Comparison of ENCODE assay signal across 31 mouse cellular contexts in the genomic region with DNA sequence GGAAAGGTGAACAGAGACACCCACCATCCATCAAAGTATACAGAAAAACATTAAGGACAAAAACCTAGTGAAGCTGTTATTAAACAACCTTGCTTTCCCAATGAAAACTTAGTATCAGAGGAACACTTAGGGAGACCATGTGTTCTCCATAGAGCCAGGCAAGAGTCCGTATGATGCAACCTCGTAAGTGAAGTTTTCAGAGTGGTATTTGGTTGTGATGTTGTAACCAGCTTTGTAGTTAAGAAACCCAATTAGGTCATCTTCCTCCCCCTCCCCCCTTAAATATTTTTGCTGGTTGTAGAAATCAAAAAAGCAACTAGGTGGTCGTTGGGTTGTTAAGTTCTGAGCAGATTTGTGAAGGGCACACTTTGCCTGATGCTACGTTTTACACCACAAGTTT.
A peak's percentile ranks its signal among the peaks of the same experiment; 100 is the strongest.
DNase-seq lines count a peak whose midpoint lies in the region; ATAC-seq lines count a peak whose summit lies in the region.
"Had no signal": no experiment of that assay in that cellular context is flagged by ENCODE, and none has a peak within 500 bp of the region (broad histone marks: within the 10 kb centered on the region; RNA-seq: fewer than 3 reads in every experiment).

No protein-coding gene starts in this region.

- H3K9ac ChIP-seq in liver, embryonic 15.5 days = no peak overlapping the region
- no peak overlapping the region for H3K9ac ChIP-seq in liver, embryonic 11.5 days (ENCODE audit: low read depth, low read length)
- H3K9ac ChIP-seq: hindbrain, embryonic 13.5 days; limb, embryonic 15.5 days; lung, embryonic 15.5 days; midbrain, embryonic 12.5 days; neural tube, embryonic 13.5 days had no signal

- DNase-seq in liver, embryonic 11.5 days (ENCODE audit: low spot score) = no peak
- DNase-seq in 3T3-L1 (ENCODE audit: low read depth, low spot score) (peak; percentile 63), NIH3T3 (ENCODE audit: low read depth) (peak; percentile 76)
- DNase-seq in gastrocnemius, adult 8-10 months (ENCODE audit: low spot score in 2 of 2) = no peak
- DNase-seq: adrenal gland, postnatal 25 days; B cell, adult 2 months; cerebellum, adult 2 months; cerebellum, postnatal 25 days; gastrocnemius, postnatal 14 days; heart, adult 18-20 months; heart, postnatal 4 days; kidney, adult 8-10 months; kidney, postnatal 10 days; layer of hippocampus, adult 9-11 months; thymus, postnatal 4 days had no signal

- no peak overlapping the region for H3K4me2 ChIP-seq in liver, embryonic 15.5 days
- H3K4me2 ChIP-seq in liver, embryonic 11.5 days = no peak overlapping the region
- H3K4me2 ChIP-seq: heart, embryonic 11.5 days; hindbrain, embryonic 13.5 days; limb, embryonic 15.5 days; lung, embryonic 15.5 days; midbrain, embryonic 12.5 days; neural tube, embryonic 13.5 days had no signal

- H3K4me3 ChIP-seq in liver, embryonic 15.5 days (replicated peaks) = no peak overlapping the region
- no peak overlapping the region for H3K4me3 ChIP-seq in liver, embryonic 11.5 days (ENCODE audit: low read depth, low read length)
- H3K4me3 ChIP-seq: forebrain, embryonic 10.5 days; hindbrain, embryonic 13.5 days; limb, embryonic 10.5 days; limb, embryonic 15.5 days; lung, embryonic 15.5 days; megakaryocyte, embryonic 14.5 days; midbrain, embryonic 12.5 days; neural tube, embryonic 13.5 days had no signal

- H3K9me3 ChIP-seq in liver, embryonic 15.5 days (replicated peaks) = no peaks in the 10 kb centered on the region
- H3K9me3 ChIP-seq in liver, embryonic 11.5 days (ENCODE audit: control insufficient read depth, low read length) = no peaks in the 10 kb centered on the region
- H3K9me3 ChIP-seq: forebrain, embryonic 10.5 days; hindbrain, embryonic 13.5 days; limb, embryonic 10.5 days; limb, embryonic 15.5 days; lung, embryonic 15.5 days; megakaryocyte, embryonic 14.5 days; midbrain, embryonic 12.5 days; neural tube, embryonic 13.5 days had no signal

- no peak for ATAC-seq in liver, embryonic 15.5 days (ENCODE audit: insufficient read depth)
- no peak for ATAC-seq in liver, embryonic 11.5 days (replicated peaks; ENCODE audit: low FRiP score)
- peak; percentile 87 for ATAC-seq in granulocyte monocyte progenitor cell, adult 5-6 weeks (replicated peaks; ENCODE audit: poor library complexity, severe bottlenecking)
- ATAC-seq in cerebellum, adult (ENCODE audit: insufficient number of reproducible peaks, low FRiP score, low TSS enrichment) = no peak
- ATAC-seq in erythroblast, adult 5-6 weeks (replicated peaks; ENCODE audit: low FRiP score, poor library complexity, severe bottlenecking) = no peak
- ATAC-seq: forebrain, embryonic 16.5 days; intestine, embryonic 16.5 days had no signal

- WGBS in liver, embryonic 15.5 days (ENCODE audit: insufficient replicate concordance) = 49% methylated on average over 4 of the region's 4 CpGs
- 82% methylated on average over 4 of the region's 4 CpGs for WGBS in liver, embryonic 11.5 days

- peak overlapping the region; percentile 2; the same call in 1 of the 2 replicates for H3K27ac ChIP-seq in liver, embryonic 15.5 days (replicated peaks)
- no peak overlapping the region for H3K27ac ChIP-seq in liver, embryonic 11.5 days (ENCODE audit: low read depth, low read length)
- H3K27ac ChIP-seq: forebrain, embryonic 10.5 days; hindbrain, embryonic 13.5 days; limb, embryonic 10.5 days; limb, embryonic 15.5 days; lung, embryonic 15.5 days; midbrain, embryonic 12.5 days; neural tube, embryonic 13.5 days had no signal

- H3K27me3 ChIP-seq in liver, embryonic 15.5 days = no peaks in the 10 kb centered on the region
- H3K27me3 ChIP-seq in liver, embryonic 11.5 days (replicated peaks; ENCODE audit: control insufficient read depth, insufficient read depth, low read length) = no peaks in the 10 kb centered on the region
- H3K27me3 ChIP-seq: CH12.LX; hindbrain, embryonic 13.5 days; limb, embryonic 15.5 days; lung, embryonic 15.5 days; midbrain, embryonic 12.5 days; neural tube, embryonic 13.5 days had no signal

- no peaks in the 10 kb centered on the region for H3K36me3 ChIP-seq in liver, embryonic 15.5 days (replicated peaks)
- H3K36me3 ChIP-seq in liver, embryonic 11.5 days (ENCODE audit: control insufficient read depth, insufficient read depth, low read length) = no peaks in the 10 kb centered on the region
- H3K36me3 ChIP-seq: hindbrain, embryonic 13.5 days; limb, embryonic 15.5 days; lung, embryonic 15.5 days; midbrain, embryonic 12.5 days; neural tube, embryonic 13.5 days had no signal

- peaks cover 25% of the 10 kb centered on the region for H3K4me1 ChIP-seq in liver, embryonic 15.5 days (replicated peaks)
- H3K4me1 ChIP-seq in liver, embryonic 11.5 days (replicated peaks; ENCODE audit: control insufficient read depth, insufficient read depth, low read length) = peaks cover 31% of the 10 kb centered on the region

Comparison
In these comparisons a context has a peak if more than half of its experiments do, and no peak if none do; other contexts are left out.
1. DNase-seq: peak in 3T3-L1 (single experiment) and NIH3T3 (single experiment); none in liver, embryonic 11.5 days (single experiment) and gastrocnemius, adult 8-10 months (0 of 2).